Mouse (Mus musculus) left cerebral cortex, postnatal 4 days (tissue): ENCODE results near the gene Kdelr3. TPM values are rescaled to one million over a fixed set of nuclear protein-coding genes. Genes with fewer than 3 reads are reported as not detected.

ENCODE experiments used
- DNase-seq: peaks from one replicate; pipeline ENCODE4 v3.0.0-alpha.2; 2022
- intact Hi-C: fragments of 180-260 bp; cut with DNase I; formaldehyde crosslinking; loops from one replicate; pipeline ENCODE4 v1.15.1; 2025
- microRNA-seq: library from miRNA; unstranded; fragments of <30 nt; microRNA quantifications from one replicate; pipeline ENCODE4 v1.2.0, GENCODE M21; 2022
- total RNA-seq, 2 experiments: library from RNA; stranded (reverse); gene quantifications; 2 replicates each; pipeline ENCODE4 v1.2.3; 2021

The Kdelr3 gene
- total RNA-seq, 2 experiments from 2014 or later: 0.72 to 0.91 TPM

DNA sequence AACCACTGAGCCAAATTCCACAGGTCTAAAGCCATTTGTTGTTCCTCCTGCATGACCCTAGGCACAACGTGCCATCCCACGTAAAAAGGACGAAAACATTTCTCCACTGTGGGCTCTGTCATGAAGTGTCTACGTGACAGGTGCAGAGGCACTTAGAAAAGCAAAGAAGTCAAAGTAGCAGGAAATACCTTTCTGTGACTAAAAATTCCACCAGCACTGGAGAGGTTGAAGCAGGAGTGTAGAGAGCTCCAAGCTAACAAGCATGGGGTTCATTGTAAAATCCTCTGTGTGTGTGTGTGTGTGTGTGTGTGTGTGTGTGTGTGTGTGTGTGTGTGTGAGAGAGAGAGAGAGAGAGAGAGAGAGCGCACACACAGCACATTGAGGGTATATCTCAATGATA is 36.4 kb downstream of the Kdelr3 start:
- intact Hi-C loops: no loop called here
- DNase-seq: no peak

DNA sequence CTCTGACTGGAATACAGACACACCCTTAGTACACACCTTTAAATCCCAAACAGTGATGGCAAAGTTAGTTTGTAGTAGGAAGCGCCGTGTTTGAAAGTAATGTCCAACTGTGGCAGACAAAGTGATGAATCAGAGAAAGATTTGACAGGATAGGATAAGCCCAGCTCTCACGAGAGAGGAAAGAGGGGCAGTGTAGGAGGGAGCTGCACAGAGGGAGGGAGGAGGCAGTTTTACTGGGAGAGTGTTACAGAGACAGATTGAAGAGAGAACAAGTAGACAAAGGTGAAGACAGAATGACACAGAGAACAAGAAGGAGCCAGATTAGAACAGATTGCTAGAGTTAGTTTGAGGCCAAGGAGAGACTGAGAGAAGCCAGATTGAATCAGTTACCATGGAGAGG is 43.4 kb downstream of the Kdelr3 start:
- intact Hi-C loops: no loop called here
- DNase-seq: no peak

DNA sequence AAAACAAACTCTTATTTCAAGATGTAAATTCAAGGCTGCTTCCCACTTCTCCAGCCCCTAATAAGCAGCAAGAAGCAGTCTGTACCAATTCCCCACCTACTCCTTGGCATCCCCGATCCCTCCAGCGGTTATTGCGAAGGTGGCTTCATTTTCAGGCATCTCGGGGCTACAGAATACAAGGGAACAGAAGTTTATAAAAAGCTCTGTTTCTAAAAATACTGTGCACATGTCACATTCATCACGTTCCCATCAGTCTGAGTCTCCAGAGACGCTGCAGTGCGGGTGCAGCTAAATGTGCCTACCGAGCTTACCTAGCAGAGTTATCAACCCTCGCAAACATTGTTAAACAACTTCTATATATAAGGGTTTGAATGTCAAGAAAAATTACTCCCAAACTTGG is 46.2 kb downstream of the Kdelr3 start:
- intact Hi-C loops: no loop called here
- DNase-seq: no peak

DNA sequence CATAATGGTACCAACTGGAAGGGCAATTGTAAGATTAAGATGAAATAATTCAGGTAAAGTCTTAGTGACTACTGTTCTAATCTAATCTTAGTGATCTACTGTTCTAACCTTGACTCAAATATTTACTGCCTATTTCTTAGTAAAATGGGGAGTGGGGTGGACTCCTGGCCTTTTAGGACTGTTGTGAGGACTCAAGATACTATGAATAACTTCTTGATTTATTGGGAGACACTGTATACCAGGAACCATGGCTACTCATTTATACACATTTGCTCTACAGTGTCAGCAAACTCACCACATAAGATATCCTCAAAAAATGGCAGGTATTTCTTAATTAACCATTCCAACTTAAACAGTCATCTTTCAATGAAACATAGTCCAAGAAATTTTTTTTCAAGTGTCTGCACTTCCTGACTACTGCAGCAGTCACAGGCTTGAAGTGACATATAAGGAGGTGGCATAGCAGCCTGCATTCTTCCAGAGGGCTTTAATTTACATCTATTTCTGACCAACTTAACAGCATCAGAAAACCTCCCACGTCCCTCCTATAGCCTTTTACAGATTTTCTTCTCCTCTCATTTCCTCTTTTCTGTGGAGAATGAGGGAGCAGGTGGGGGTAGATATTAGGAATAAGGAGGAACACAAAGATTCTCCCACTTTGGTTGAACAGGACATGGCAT is 59.5 kb downstream of the Kdelr3 start:
- no peak for DNase-seq
- intact Hi-C loops: no loop called here

DNA sequence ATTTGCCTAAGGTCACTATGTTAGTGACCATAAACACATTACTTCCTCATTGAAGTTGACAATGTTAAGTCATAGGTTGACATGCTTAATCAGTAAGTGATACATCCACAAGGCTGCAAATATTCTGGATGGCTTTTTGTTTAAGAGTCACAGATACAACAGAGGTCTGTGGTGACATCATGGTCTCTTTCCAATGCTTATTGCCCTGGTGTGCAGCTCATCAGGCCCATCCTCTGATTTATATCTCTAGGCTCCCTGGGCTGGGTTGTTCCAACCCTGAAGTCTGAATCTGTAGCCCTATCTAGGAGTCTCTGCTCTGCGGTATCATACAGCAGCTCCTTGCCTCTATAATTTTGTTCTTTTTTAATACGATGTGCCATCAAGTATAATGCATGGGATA is 60.7 kb downstream of the Kdelr3 start:
- intact Hi-C loops: no loop called here
- DNase-seq: no peak

Small RNA genes within 50 kb of the gene (microRNA-seq; reads per million reads assigned to microRNA genes)
- not detected for gene Gm44302

Other genes with a start within 250 kb of the Kdelr3 start
- gene Baiap2l2, start 230.9 kb upstream of the Kdelr3 start, total RNA-seq: 10 to 100 TPM in 1 of 2 experiments, 1 to 10 TPM in 1; 10.0 to 11.3 TPM
- gene Pla2g6, start 188.0 kb upstream of the Kdelr3 start, total RNA-seq: 10 to 100 TPM; 24.5 to 25.6 TPM
- 1 to 10 TPM; 1.5 to 1.9 TPM for gene Maff, start 169.8 kb upstream of the Kdelr3 start, total RNA-seq
- gene Tmem184b, start 112.8 kb upstream of the Kdelr3 start, total RNA-seq: 10 to 100 TPM; 49.6 to 53.4 TPM
- 100 to 1,000 TPM; 285 to 296 TPM for gene Csnk1e, start 60.8 kb upstream of the Kdelr3 start, total RNA-seq
- 10 to 100 TPM; 29.9 to 39.5 TPM for gene Kcnj4, start 11.2 kb upstream of the Kdelr3 start, total RNA-seq
- gene Ddx17, start 30.3 kb downstream of the Kdelr3 start, total RNA-seq: 100 to 1,000 TPM; 446 to 452 TPM
- 1 to 10 TPM; 1.6 to 2.3 TPM for gene Dmc1, start 88.7 kb downstream of the Kdelr3 start, total RNA-seq
- gene Fam227a, start 142.5 kb downstream of the Kdelr3 start, total RNA-seq: 10 to 100 TPM; 13.5 to 17.2 TPM
- 10 to 100 TPM; 55.6 to 60.1 TPM for gene Cby1, start 142.8 kb downstream of the Kdelr3 start, total RNA-seq
- gene Tomm22, start 154.4 kb downstream of the Kdelr3 start, total RNA-seq: 100 to 1,000 TPM; 109 to 110 TPM
- gene Josd1, start 171.5 kb downstream of the Kdelr3 start, total RNA-seq: 10 to 100 TPM; 31.2 to 32.0 TPM
- gene Gtpbp1, start 174.4 kb downstream of the Kdelr3 start, total RNA-seq: 10 to 100 TPM; 62.4 to 62.9 TPM
- 10 to 100 TPM; 27.0 to 29.4 TPM for gene Sun2, start 226.1 kb downstream of the Kdelr3 start, total RNA-seq